Mouse (Mus musculus): ENCODE results near the gene C1ql4.

GRCm38 (mm10) chr15:99042334-99042733 is 45.3 kb downstream of the C1ql4 start:
- TF ChIP-seq POLR2A (IDR thresholded peaks at IDR 0.05; ENCODE audit: control insufficient read depth, extremely low read depth, insufficient read depth, low read length, poor library complexity): no peak
- TF ChIP-seq CTCF (IDR thresholded peaks at IDR 0.05; ENCODE audit: borderline replicate concordance, control insufficient read depth, extremely low read depth, insufficient read depth, low read length, poor library complexity): no peak

All from thymus, adult 2 months (tissue).